Mouse (Mus musculus): ENCODE measurements around the gene Dnal4.

Dnal4 gene

DNA sequence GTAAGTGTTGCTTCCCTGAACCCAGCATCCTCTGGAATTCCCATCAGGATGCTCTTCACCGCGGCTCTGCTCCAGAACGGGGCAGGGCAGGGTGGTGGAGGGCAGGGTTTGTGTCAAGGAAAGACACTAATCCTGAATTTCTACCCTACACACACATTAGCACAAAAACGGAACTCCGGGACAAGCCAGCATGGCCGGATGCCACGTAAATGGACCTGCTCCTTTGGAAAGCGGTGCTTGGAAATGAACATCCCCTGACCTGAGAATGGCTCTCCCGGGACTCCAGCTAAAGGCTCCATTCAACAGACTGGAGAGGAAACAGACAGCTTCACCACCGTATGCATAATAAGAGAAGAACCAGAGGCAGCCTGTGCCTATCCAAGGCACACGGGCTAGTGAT lies 23.1 kb upstream of the Dnal4 start:
- DNase-seq (ENCODE audit: low read depth): no peak

DNA sequence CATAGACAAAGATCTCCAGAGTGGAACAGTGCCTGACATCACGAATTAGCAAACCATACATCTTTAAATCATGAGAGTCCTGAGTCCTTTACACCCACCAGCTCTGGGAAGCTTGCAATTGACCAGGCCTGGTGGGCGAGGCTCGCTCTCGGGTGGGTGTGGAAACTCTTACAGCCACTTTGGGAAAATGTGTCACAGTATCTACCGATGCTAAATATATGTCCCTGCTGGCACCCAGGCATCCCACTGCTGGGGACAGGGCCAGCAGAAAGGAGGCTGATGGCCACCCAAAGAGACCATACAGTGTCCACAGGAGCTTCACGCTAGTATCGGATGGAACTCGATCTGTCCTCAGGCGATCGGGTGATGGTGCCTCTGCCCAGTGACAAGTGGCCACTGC lies 20.9 kb upstream of the Dnal4 start:
- DNase-seq (ENCODE audit: low read depth): no peak

DNA sequence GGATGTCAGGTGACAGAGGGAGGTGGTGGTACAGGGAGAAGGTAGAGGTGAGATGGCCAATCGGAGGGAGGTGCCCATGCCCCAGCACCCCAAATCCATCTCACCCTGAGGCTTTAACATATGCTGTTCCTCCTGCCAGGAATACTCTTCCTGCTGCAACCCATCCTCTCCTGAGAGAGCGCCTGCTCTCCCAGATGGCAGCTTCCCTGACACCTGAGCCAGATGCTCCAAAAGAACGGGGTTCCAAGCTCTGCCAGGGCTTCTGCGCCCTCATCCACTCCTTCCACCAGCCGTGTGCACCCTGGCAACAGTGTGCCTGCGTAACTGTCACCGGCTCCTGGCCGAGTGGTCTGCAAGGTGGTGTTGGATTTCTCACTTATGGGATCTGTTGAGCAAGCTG lies 20.0 kb upstream of the Dnal4 start:
- no peak for DNase-seq (ENCODE audit: low read depth)

DNA sequence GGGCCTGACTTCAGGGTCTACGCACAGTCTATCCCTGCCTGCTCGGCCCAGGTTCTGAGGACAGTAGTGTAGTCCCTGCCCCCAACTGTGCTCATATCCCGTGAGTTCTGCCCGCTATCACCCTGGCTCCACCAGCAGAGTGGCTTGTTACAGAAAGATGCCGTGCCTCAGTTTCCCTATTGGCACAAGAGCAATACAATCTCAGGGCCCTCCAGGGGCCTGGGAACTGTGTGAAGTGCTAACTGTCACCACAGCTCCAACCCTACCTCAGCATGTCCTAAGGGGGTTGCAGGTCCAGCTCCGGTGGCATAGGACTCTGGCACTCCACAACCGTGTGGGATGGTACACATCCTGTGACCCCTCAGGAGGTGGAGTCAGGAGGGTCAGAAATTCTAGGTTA lies 19.4 kb upstream of the Dnal4 start:
- no peak for DNase-seq (ENCODE audit: low read depth)

DNA sequence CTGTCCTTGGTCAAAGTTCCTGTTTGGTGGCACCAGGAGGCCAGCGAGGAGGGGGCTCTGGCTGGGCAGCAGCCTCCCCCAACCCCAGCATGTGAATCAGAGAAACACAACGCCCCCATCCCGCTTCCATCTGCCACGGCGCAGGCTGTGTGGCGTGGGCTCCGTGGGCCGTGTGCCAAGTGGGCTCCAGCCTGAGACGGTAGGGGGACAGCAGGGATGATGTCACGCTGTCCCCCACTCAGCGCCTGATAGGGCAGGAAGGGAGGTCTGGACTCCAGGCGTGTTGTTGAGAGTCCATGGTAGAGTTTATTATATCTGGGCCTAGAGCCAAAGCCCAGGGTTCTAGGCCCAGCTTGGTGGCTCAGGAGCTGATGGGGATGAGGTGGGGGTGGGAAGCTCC lies 18.6 kb upstream of the Dnal4 start:
- DNase-seq (ENCODE audit: low read depth): no peak

DNA sequence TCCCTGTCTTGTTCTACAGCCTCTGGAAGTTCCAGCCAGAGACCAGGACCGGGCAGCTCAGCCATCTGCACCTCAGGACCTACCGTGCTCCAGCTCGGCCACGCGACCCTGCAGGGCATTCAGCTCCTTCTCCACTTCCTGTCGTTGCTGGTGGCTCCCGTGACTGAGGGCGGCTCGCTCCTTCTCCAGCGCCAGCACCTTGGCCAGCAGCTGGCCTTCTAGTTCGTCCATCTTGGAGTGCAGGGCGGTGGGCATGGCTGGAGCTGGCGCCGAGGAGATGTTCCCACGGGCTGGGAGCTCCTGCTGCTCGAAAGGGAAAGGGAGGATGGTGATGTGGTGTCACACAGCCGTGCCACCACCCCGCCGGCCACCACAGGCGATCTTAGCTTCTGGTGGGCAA lies 16.5 kb upstream of the Dnal4 start:
- no peak for DNase-seq (ENCODE audit: low read depth)

DNA sequence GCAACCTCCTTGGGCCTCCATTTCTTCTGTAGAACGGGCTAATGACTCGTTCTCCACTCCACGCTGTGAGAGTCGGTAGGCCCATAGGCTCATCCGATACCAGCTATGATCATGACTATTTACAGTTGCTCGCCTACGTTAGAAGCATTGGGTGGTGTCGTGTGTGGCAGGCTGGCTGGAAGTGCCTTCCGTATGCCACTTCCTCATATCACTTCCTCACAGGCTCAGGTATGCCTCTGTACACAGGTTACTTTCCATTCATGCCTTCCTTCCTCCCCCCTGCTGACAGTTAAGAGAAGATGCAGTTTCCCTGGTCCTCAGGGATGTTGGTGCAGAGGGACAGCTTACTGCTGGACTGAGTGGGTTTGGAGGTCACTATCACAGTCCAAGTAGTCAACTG lies 15.4 kb upstream of the Dnal4 start:
- no peak for DNase-seq (ENCODE audit: low read depth)

DNA sequence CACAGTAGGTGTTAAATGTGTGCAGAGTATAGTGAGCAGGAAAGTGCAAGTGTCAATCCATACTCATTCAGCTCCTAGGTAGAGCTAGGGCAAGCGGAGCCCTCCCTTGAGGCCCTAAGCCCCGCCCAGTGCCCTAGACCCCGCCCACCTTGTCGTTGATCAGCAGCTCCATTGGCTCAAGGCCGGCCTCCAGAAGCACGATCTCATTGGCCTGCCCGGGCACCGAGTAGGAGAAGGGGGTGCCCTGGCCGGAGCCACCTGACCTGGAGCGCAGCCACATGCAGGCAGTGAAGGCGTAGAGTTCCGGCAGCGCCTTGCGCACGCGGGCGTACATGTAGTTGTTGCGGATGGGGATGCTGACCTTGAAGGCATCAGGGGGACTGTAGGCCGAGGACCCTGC lies 14.8 kb upstream of the Dnal4 start:
- DNase-seq (ENCODE audit: low read depth): no peak

DNA sequence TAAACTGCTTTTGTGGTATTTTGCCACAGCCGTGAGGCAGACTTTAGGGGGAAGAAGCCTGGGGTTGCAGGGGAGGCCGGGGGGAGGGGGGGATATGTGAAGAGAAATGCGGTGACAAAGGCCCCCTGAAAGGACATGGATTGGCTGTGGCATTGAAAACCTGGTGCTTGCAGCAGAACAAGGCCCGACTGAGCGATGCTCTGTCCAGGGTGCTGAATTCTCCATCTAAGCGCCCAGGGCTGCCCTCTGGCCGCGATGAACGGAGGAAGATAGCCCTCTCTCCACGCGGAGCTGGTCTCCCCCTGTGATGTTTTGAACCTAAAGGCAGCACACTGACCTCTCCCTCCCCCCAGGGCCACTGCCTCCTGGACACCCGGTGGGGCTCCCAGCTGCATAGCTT lies 13.9 kb upstream of the Dnal4 start:
- DNase-seq (ENCODE audit: low read depth): peak; percentile 81

DNA sequence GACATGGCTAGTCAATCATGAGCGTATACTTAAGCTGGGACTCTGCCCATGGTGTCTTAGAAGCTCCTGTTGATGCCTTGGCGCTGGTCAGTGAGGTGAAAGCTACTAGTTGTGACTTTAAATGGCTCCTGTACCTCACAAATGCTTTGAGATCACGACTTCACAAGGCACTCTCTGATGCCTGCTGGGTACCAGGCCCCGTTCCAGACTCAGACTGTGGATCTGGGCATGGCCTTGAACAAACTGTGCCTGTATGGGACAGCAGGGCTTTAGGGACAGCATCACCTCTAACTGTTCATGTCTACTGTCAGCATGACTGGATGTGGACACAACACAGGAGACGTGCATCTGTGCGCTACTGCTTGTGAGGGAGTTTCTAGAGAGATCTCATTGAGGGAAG lies 13.3 kb upstream of the Dnal4 start:
- DNase-seq (ENCODE audit: low read depth): no peak

DNA sequence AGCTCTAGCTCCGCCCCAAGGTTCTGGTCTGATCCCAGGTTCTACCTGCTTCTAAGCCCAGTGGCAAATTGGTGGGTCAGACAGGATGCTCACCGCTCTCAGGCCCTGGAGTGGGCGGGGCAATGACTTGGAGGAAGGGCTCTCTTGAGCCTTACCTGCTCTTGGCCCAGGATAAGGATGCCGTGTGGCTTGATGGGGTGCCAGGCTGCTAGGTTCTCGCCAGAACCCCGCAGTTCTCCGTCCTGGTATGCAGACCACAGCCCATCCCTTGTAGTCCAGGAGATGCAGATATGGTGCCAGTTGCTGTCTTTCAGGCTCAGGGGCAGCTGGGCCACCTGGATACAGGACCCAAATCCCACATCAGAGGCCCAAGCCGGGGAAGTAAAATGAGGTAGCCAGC lies 12.5 kb upstream of the Dnal4 start:
- DNase-seq (ENCODE audit: low read depth): no peak

DNA sequence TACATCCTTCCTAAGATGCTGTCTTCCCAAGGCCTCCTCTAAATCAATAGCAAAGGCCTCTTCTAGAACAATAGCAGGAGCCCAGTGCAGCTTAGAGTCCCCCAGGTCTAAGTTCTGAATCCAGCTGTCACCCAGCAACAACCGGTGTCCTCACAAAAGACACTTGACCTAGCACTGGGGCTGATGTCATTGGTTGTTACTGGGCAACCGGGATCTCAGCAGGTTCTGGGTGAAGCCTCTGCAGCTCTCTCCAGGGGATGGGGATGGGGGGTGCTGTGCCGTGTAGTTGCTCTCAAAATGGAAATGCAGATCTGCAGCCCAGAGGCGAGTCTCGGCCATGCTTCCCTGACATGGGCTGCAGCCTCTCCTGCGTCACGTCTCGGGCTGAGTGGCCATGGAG lies 10.2 kb upstream of the Dnal4 start:
- no peak for DNase-seq (ENCODE audit: low read depth)

DNA sequence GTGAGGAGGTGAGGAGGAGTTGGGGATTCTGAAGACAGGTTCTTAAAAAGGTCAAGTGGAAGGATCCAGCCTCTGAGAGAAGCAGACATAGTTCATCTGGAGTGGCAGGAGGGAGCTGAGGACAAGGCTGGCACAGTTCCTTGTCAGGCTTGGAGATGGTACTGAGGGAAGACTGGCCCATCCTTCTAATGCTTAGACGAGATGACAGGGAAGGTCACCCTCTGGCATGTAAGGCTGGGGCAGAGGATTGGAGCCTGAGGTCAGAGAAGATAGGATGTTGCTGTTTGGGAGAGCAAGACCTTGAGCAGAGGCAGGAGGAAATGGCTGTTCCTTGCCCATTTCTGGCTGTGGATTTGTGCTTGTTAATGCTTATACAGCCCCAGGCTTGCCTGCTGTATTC lies 7.4 kb upstream of the Dnal4 start:
- DNase-seq (ENCODE audit: low read depth): no peak

DNA sequence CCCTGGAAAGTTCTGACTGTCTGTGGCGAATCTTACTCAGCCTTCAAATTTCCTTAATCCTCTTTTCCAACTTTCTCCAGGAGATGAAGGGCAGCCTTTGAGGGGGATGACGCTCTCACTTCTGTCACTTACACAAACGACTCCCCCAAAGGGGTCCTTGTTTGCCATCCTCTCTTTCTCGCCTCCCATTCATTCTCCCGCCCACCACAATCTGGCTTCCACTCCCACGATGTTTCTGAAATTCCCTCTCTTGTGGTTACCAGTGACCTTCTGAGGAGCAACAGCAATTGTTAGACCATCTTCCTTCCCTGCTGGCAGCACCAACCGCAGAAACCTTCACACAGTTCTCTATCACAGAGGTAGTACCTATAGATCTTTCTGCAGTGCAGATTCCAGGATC lies 2.0 kb downstream of the Dnal4 start:
- no peak for DNase-seq (ENCODE audit: low read depth)

DNA sequence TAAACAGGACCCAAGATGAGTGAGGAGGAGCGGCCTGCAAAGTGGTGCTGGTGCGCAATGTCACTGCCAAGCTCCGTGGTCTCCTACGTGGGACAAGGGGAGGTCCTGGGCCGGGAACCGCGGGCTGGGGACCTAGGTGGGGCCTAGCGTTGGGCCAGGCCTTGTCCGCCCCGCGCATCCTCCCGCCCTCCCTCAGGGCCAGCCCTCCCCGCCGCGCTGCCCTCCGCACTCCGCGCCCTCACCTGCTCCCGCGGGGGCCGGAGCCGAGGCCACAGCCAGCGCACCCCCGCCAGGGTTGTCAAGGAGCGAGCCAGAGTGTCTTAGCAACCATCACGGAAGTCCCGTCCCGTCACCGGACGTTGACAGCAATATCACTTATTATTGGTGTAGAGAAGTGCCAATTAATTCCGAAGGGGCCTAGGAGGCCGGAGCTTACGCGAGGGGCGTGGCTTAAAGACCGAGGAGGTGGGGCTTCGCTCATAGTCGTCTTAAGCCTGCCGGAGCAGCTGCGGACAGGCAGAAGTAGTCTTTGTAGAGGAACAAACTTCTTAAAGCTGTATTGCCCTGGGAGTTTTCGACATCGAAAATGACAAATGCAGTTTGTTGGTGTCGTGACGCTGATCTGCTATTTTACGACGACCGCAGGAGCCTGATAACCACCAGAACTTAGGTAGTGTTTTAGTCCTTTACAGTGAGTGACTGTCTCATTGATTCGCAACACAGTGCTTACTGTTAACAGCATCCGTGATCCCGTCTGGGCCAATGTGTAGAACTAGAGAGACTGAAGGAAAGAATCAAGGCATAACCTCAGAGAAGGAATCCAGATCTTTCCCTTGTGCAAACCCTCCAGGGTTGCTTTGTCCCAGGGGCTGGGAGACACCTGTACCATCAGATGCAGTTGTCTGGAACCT lies 3.3 kb downstream of the Dnal4 start:
- peak; percentile 98 for DNase-seq (ENCODE audit: low read depth)

DNA sequence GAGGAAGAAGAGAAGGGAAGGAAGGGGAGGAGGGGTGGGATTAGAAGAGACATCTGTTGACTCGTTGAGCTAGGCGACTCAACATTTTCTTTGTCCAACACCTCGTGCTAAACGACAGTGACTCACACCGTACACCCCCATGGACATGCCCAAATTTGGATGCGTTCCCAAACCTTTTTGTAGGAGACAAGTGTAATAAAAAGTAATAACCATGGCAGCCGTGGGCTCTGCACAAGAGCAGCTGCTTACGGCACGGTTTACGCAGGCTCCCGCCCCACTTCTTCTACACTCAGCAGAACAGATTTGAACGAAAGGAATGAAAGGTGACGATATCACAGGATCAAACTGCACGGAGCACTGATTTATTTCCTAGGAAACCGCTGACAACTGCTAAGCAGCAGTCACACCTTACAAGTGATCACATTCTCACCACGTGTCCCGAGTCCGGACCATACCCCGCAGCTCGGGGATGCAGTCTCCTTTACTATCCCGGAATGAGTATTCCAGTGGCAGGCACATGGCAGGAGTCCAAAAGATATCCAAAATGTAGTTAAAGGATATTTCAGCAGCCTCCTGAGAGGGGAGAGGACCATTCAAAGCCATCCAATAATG lies 6.9 kb downstream of the Dnal4 start:
- peak; percentile 75 for DNase-seq (ENCODE audit: low read depth)

DNA sequence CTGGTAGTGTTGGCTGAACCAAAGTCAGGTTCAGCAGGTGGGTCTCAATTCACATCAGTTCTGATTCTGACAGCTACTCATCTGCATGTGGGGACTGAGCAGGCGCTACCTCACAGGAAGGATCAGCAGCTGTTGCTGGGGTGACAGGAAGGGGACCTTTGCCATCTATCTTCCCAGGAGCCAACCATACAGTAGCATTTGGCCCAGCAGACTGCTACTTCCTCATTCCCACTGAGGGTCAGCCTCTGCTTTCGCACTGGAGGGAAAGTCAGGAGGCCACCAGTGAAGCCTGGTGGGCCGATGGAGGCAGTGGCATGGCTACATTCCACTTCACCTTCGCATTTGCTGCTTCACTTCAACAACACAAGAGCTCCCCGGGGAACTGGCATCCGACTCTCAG lies 9.3 kb downstream of the Dnal4 start:
- no peak for DNase-seq (ENCODE audit: low read depth)

DNA sequence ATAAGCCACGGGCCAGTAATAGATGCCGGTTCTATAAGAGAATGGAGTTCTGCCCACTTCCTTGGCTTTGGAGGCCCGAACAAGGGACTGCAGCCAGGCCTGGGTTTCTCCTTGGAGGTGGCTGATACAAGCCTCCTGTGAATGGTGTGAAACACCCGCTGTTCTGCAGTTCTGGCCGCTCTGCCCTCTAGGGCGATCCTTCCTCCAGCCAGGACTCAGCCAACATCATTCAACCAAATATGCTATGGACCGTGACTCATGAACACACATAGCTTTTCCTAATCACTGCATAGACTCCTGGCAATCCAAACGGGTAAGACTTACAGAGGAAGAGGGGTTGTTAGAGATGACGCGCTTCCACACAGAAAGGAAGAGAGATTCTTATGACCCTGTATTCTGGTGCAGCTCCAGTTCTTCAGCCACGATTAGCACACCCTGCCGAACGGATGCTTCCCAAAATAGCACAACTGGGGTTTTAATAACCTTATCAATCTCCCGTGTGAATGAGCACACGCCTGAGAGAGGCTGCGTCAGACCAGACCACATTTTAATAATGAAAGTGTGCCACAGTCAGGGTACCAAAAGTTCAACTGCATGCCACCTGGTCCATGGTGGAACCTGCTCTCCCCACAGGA lies 10.2 kb downstream of the Dnal4 start:
- peak; percentile 82 for DNase-seq (ENCODE audit: low read depth)

DNA sequence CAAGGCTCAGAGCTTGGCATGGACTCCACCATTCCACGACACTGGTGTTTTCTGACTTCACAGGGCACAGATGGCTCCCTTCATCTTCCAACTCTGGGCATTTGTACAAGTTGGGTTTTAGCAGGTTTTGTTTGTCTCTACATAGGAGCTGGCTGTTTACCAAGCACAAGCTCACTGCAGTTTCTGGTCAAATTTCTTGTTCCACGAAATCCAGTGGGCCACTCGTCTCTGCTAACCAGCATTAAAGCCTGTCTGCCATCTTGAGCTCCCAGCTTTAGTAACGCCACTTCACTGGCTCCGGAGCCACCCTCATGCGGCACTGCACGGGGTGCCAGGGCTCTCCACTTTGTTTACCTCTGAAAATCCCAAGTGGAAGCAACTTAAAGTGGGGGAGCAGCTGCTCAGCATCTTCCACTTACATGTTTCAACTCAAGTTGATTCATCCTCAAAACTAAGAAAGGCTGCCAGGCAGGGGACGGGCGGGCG lies 11.0 kb downstream of the Dnal4 start:
- DNase-seq (ENCODE audit: low read depth): peak; percentile 30

DNA sequence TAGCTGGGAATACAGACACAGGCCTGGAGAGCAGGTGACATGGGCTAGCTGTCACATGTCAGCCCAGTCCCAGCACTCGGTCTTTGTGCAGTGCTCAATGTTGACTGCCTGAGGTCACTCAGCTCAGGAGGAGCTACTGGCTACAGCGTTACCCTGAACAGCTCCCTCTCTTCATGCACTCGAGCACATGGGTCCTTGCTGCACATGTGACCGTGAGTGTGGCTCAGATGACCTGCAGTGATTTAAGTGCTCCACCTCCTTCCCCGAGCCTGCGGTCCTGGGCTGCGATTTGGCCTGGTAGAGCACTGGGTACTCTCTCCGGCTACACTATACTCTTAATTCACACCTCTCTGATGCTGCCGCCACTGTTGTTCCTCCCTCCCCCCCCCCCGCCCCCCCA lies 11.5 kb downstream of the Dnal4 start:
- DNase-seq (ENCODE audit: low read depth): no peak

DNA sequence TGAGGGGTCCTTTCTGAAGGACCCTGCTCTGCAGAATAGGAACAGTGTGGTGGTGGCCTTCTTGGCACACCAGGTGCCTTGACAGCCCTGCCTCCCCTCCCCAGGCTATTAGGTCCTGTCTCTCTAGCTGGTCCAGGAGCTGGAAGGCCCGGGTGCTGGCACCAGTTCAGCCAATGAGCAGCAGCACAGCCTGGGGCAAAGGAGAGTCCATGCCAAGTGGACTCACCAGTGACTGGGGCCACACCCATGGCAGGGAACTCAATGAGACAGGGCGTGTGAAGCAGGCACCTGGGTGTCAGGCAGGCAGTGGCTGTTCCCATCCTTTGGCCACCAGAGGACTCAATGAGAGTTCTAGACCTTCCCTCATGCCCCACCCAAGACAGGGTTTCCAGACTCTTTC lies 12.3 kb downstream of the Dnal4 start:
- peak; percentile 66 for DNase-seq (ENCODE audit: low read depth)

DNA sequence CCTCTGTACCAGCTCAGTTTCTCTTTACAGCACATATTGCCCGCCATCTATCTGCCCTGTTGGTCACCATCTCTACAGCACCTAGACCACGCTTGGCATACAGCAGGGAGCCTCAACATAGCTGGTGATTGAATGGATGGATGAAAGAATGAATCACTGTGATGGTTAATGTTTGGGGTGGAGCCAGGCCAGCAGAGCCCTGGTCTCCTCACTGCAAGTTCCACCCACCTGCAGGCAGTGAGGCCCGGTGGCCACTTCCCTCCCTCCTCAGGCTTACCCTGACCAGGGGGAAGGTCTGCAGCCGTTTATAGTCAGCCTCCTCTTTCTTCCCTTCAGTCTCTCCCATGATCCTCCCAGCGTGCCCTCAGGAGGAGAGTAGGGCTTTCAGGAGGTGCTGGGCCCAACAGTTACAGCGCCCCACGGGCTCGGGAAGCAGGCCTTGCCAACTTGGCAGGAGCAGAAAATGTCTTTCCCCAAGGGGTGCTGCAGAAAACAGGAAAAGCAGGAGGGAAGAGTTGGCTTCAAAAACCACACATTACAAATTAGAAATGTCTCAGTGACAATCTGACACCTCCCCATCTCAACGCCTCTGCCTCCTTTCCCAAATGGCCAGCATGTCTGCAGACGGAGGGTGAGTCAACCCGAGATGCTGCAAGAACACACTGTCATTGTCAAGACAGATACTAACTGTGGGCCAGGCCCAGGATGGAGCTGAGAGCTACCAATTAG lies 12.9 kb downstream of the Dnal4 start:
- peak; percentile 77 for DNase-seq (ENCODE audit: low read depth)
